Mouse (Mus musculus) adipocyte (in vitro differentiated cells): ENCODE results near the gene 4930590J08Rik.
A peak's percentile ranks its signal among the peaks of the same experiment; 100 is the strongest.
"Not testable (repeated sequence)": the region's sequence is repeated elsewhere in the genome, so short reads cannot be mapped to it uniquely, and the experiment has no call there.

Source experiments
- DNase-seq: peaks from one replicate; pipeline ENCODE4 v3.0.0-alpha.2; 2016; ENCODE audit warnings: low spot score

4930590J08Rik gene

GRCm38 (mm10) chr6:91902509-91902908, at the start of gene 4930590J08Rik:
TSS of gene 4930590J08Rik (plus strand) at chr6:91902809.
- DNase-seq: not testable (repeated sequence)

GRCm38 (mm10) chr6:91858339-91858738, 44.3 kb upstream of the 4930590J08Rik start:
- no peak for DNase-seq

GRCm38 (mm10) chr6:91862848-91863247, 39.8 kb upstream of the 4930590J08Rik start:
- DNase-seq: no peak

GRCm38 (mm10) chr6:91864595-91864994, 38.0 kb upstream of the 4930590J08Rik start:
- DNase-seq: no peak

DNA sequence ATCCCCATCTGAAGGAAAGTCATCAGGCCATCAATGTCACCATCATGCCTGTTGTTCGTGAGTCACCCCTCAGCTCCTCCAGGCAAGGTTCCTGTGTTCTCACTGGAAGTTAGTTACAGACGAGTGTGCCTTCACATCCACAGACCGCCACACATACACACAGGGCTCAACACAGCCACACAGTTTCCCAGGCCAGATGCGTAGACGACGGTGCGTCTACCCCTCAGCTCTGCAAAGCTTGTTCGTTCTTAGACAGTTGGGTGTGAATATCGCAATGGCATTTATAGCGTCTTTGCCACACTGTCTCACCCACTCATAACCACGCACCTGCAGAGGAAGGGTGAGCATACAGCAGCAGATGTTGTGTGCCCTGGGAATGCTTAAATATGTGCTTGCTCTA, 37.0 kb upstream of the 4930590J08Rik start:
- DNase-seq: no peak

DNA sequence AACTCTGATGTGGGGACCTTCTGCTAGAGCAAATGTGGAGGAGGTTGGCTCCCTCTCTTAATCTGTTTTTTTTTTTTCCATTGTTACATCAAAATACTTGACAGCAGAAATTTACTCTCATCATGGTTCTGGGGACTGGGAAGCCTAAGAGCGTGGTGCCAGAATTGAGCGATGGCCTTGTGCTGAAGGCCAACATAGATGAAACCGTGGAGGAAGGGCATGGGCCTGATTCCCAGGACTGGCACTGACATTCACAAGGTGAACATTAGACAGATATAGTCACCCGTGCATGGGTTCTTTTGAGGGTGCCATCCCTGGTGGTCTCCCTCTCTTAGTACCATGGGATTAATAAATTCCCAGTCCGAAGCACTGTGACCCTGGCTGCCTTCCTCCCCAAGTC, 34.5 kb upstream of the 4930590J08Rik start:
- DNase-seq: no peak

DNA sequence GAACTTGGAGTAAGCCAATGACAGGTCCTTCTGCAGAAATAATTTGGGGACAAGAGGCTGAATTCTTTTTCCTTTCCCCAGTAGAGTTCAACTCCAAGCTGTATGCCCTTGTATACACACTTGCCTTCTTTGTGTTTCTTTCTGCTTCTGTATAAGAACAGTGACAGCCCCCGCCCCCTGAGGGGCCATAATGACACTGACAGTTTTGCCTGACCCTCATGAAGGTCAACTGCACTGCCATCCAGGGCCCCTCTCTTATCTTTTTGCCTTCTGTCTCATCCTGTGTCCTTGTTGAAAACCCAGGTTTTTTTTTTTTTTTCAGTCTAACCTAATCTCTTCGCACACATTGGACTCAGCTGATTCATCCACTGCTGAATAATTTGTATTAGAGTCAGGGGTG, 29.8 kb upstream of the 4930590J08Rik start:
- no peak for DNase-seq

GRCm38 (mm10) chr6:91877885-91878651, 24.5 kb upstream of the 4930590J08Rik start, which contains the start of gene Ccdc174:
TSS of gene Ccdc174 (plus strand) at chr6:91878053.
- DNase-seq: peak; percentile 99

DNA sequence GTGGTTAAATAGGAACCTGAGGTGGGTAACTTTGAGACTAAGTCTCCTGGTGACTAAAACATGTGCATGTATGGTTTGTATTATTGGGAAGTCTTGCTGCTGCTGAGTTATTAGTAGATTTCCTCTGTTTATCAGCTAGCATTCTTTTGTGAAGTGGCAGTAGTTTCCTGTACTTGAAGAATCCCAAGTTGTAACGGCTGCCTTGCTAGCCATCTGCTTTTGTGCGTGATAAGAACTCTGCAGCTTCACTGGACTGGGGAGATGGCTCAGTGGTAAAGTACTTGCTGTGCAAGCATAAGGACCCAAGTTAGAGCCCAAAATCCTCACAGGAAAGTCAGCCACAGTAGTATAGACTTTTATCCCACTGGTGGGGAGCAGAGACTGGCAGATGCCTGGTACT, 18.8 kb upstream of the 4930590J08Rik start:
- DNase-seq: no peak

- no peak for DNase-seq
These were observed 13.2 kb upstream of the 4930590J08Rik start for GRCm38 (mm10) chr6:91889255-91889906.

- no peak for DNase-seq
These were observed 12.0 kb upstream of the 4930590J08Rik start for GRCm38 (mm10) chr6:91890615-91891014.

DNA sequence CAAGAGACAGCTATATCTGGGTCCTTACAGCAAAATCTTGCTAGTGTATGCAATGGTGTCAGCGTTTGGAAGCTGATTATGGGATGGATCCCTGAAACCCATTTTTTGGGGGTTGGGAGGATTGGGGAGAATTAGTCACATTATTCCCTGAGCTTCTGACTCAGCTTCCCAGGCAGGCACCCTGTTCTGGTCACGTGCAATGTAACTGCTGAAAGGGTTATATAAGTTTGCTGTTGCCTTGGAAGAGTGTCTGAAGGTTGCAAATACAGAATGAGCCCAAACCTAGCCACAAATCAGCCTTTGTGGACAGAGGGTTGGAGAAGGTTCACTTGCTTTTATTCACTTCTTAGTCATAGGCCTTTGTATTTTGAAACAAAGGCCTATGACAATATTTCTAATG, 10.8 kb upstream of the 4930590J08Rik start:
- DNase-seq: no peak

- DNase-seq: no peak
These were observed 5.8 kb upstream of the 4930590J08Rik start for GRCm38 (mm10) chr6:91896783-91897182.

DNA sequence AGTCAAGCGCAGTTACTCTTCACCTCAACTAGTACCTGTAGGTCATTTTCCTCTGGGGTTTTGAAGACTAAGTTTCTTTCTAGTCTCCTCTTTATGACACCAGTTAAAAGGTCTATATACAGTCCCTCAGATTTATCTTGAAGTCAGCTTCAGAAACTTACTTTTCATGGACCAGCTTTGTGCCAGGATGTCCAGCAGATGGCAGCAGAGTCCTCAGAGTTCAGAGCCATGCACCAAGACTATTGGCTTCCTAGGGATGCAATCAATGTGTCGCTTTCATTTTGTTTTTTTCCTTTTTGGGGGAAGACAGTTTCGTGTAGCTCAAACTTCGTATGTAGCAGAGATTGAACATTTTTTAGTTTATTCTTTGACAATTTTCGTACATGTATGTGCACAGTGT, 1.1 kb upstream of the 4930590J08Rik start:
- DNase-seq: peak; percentile 91

DNA sequence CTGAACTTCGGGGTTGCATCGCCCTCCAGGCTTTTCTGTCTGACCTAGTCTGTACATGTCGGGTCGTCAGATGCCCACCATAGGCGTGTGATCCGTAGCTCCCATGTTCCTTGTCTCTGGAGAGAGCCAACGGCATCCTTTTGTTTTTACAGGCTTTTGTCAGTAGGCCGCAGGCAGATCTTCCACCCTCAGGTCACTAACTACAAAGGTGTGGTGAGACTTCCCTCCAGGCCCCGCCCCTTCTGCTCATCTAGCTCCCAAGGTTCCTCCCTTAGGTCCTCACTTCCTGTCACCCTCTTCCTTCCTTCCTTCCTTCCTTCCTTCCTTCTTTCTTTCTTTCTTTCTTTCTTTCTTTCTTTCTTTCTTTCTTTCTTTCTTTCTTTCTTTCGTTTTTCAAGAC, 11.4 kb downstream of the 4930590J08Rik start:
- DNase-seq: no peak

DNA sequence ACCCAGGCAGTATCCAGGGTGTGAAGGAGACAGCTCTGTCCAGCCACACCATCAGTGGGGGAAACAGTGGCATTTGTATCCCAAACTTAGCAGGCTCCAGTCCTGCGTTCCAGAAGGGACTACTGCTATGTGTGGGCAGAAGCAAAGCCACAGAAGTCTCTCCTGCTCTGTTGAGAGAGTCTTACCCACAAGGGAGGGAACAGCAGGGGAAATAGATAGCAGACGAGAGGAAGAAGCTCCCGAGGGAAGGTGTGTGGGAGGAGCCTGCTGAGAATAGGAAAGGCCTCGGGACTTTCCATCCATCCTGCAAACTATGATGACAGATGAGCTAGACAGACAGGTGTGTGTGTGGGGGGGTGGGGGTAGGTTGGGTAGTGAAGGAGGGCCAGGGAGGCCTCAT, 14.7 kb downstream of the 4930590J08Rik start:
- no peak for DNase-seq

DNA sequence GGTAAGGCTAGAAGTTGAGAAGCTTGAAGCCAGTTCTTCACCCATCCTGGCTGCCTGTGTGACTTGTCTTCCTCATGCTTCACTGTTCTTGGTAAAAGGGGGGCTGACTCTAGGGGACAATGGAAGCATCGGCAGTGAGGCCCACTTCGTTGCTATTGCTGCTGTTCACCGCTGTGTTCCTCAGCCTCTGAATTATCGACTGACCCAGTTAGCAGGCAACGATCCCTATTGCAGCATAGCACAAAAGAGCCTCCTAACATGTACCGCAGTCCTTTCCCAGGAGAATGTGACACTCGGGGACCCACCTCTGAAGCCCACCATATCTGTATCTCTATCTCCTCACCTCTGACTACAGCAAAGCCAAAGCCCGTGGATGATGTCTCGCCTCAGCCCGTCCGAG, 15.1 kb downstream of the 4930590J08Rik start:
- DNase-seq: no peak

DNA sequence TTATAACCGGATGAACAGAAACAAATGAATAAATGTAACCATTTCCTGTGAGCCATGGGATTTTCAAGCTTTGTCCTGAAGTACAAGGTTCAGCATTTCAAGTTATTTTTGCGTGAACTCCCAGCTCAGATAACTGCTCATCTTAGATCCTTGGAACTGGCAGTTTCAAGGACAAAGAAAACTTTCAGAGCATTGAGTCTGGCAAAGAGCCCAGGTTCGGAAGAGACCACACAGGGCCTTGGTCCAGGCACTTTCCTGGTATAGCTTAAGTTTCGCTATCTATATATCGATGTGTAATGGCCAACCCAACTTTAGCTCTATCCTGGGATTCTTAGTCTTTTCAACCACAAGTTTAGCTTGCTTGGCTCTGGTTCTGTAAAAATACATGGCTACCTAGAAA, 28.6 kb downstream of the 4930590J08Rik start:
- no peak for DNase-seq

- DNase-seq: no peak
These were observed 35.9 kb downstream of the 4930590J08Rik start for GRCm38 (mm10) chr6:91938491-91938890.

DNA sequence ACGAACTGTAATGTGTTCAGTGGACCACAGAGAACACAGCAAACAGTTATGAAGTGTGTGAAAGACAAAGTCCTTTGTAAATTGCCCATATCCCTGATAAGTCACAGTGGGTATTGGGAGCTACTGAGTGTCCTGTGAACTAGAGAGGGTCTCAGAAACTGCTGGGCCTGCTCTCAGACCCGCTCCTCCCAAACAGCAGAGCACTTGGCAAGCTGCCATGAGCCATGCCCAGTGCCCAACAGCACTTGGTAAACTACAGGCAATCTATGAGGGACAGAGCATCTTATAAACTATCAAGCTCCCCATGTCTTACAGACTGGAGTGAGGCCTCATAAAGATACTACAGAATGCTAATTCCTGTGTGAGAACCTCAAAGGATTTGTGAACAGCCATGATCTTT, 45.8 kb downstream of the 4930590J08Rik start:
- DNase-seq: no peak

GRCm38 (mm10) chr6:91958015-91958414, 55.4 kb downstream of the 4930590J08Rik start:
- not testable (repeated sequence) for DNase-seq

GRCm38 (mm10) chr6:91960028-91960811, 57.6 kb downstream of the 4930590J08Rik start:
- DNase-seq: no peak

GRCm38 (mm10) chr6:91963429-91963828, 60.8 kb downstream of the 4930590J08Rik start:
- DNase-seq: no peak
